Mouse (Mus musculus): ENCODE results near the gene Ms4a6d. TPM values are rescaled to one million over a fixed set of nuclear protein-coding genes. Genes with fewer than 3 reads are reported as not detected.

Ms4a6d gene
- 0.08 TPM for polyA plus RNA-seq (2012; fragmentation: generic; extraction: Trizol)

DNA sequence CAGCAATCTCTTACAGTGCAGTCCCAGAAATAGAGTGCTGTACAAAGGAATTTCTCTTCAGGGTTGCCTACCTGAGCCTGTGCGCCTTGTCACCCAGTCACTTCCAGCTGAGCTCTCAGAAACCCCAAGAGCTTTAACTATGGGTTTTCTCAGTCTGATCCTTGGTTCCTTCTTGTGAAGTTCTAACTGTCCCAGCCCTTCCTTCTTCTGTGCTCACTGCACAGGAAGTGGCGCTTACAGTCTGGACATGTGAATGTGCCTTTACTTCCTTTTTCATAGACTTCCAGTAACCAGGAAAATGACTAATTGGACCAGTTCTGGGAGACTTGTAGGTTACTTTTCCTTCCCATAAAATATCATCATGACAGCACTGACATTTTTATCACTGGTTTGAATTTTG, at the start of gene Ms4a6d:
TSS of gene Ms4a6d (minus strand) at position 247 of the 400 bp plus-strand sequence.
- TF ChIP-seq REST (IDR thresholded peaks at IDR 0.05; ENCODE audit: insufficient read depth, insufficient read length) (no peak), E2F4 (IDR thresholded peaks at IDR 0.05; ENCODE audit: insufficient read depth) (no peak), POLR2A (IDR thresholded peaks at IDR 0.05; ENCODE audit: insufficient read length, low read depth) (no peak), TCF3 (IDR thresholded peaks at IDR 0.05; ENCODE audit: insufficient read length, low read depth) (no peak), USF1 (IDR thresholded peaks at IDR 0.05; ENCODE audit: low read depth) (no peak), MAX (IDR thresholded peaks at IDR 0.05; ENCODE audit: low read depth) (no peak), CEBPB (IDR thresholded peaks at IDR 0.05; ENCODE audit: insufficient read depth, poor library complexity, severe bottlenecking) (no peak)
- Histone ChIP-seq H3K4me2 (ENCODE audit: low read depth) (no peak within 1 kb of the TSS), H3K36me3 (ENCODE audit: control insufficient read depth, insufficient read depth) (no peaks in the 10 kb centered on the region), H3K27me3 (ENCODE audit: control insufficient read depth, insufficient read depth, insufficient read length) (no peaks in the 10 kb centered on the region), H3K4me3 (no peak within 1 kb of the TSS), H3ac (ENCODE audit: control insufficient read depth, insufficient read length) (no peak within 1 kb of the TSS), H3K79me2 (ENCODE audit: control insufficient read depth, insufficient read depth) (no peaks in the 10 kb centered on the region)

DNA sequence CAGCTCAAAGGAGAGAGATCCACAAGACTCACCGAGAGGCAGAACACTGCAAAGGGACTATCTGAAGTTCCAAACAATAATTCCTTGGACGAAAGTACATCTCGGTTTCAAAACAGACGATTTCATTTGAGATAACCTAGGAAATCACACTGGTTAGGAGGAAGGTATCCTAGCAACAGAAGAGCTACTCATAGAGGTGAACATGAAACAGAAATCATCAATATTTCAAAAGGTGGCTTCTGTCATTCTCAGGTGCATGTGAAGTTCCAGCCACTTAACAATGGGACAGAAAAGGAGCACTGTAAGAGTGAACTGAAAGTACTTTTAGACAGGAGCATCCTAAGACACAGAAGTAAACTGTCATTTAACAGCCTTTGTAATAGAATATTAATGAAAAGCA, 44.9 kb upstream of the Ms4a6d start:
- no peak overlapping the region for H3ac ChIP-seq (ENCODE audit: control insufficient read depth, insufficient read length)
- TF ChIP-seq REST (IDR thresholded peaks at IDR 0.05; ENCODE audit: insufficient read depth, insufficient read length): no peak
- TF ChIP-seq POLR2AphosphoS2 (IDR thresholded peaks at IDR 0.05; ENCODE audit: insufficient read length, low read depth): no peak
- no peak for TF ChIP-seq MYOG (IDR thresholded peaks at IDR 0.05; ENCODE audit: control insufficient read depth in 1 of 3, insufficient read depth in 1 of 3, insufficient read length in 2 of 3, low read depth in 2 of 3)
- no peak for TF ChIP-seq TCF3 (IDR thresholded peaks at IDR 0.05; ENCODE audit: insufficient read length, low read depth)
- TF ChIP-seq MAX (IDR thresholded peaks at IDR 0.05; ENCODE audit: low read depth): no peak
- no peak for TF ChIP-seq E2F4 (IDR thresholded peaks at IDR 0.05; ENCODE audit: insufficient read depth)
- TF ChIP-seq TCF12 (IDR thresholded peaks at IDR 0.05; ENCODE audit: insufficient read depth, poor library complexity, severe bottlenecking): no peak
- no peak for TF ChIP-seq POLR2A (IDR thresholded peaks at IDR 0.05; ENCODE audit: insufficient read length, low read depth)
- no peak for TF ChIP-seq CEBPB (IDR thresholded peaks at IDR 0.05; ENCODE audit: insufficient read depth, poor library complexity, severe bottlenecking)
- TF ChIP-seq USF1 (IDR thresholded peaks at IDR 0.05; ENCODE audit: low read depth): no peak
- no peak for TF ChIP-seq SRF (IDR thresholded peaks at IDR 0.05; ENCODE audit: control insufficient read depth, insufficient read length, low read depth)
- no peak for TF ChIP-seq MYOD1 (IDR thresholded peaks at IDR 0.05; ENCODE audit: control insufficient read depth in 1 of 3, insufficient read length in 2 of 3, low read depth in 2 of 3)
- no peaks in the 10 kb centered on the region for H3K79me2 ChIP-seq (ENCODE audit: control insufficient read depth, insufficient read depth)
- no peak overlapping the region for H3K4me3 ChIP-seq
- no peaks in the 10 kb centered on the region for H3K27me3 ChIP-seq (ENCODE audit: control insufficient read depth, insufficient read depth, insufficient read length)
- no peak overlapping the region for H3K4me2 ChIP-seq (ENCODE audit: low read depth)
- no peaks in the 10 kb centered on the region for H3K36me3 ChIP-seq (ENCODE audit: control insufficient read depth, insufficient read depth)

- no peaks in the 10 kb centered on the region for H3K36me3 ChIP-seq (ENCODE audit: control insufficient read depth, insufficient read depth)
- no peaks in the 10 kb centered on the region for H3K27me3 ChIP-seq (ENCODE audit: control insufficient read depth, insufficient read depth, insufficient read length)
- no peak overlapping the region for H3K4me3 ChIP-seq
- TF ChIP-seq TCF12 (IDR thresholded peaks at IDR 0.05; ENCODE audit: insufficient read depth, poor library complexity, severe bottlenecking): no peak
- no peak for TF ChIP-seq MAX (IDR thresholded peaks at IDR 0.05; ENCODE audit: low read depth)
- TF ChIP-seq E2F4 (IDR thresholded peaks at IDR 0.05; ENCODE audit: insufficient read depth): no peak
- TF ChIP-seq TCF3 (IDR thresholded peaks at IDR 0.05; ENCODE audit: insufficient read length, low read depth): no peak
- TF ChIP-seq POLR2A (IDR thresholded peaks at IDR 0.05; ENCODE audit: insufficient read length, low read depth): no peak
- TF ChIP-seq MYOG (IDR thresholded peaks at IDR 0.05; ENCODE audit: control insufficient read depth in 1 of 3, insufficient read depth in 1 of 3, insufficient read length in 2 of 3, low read depth in 2 of 3): no peak
- no peak for TF ChIP-seq USF1 (IDR thresholded peaks at IDR 0.05; ENCODE audit: low read depth)
- no peak for TF ChIP-seq CEBPB (IDR thresholded peaks at IDR 0.05; ENCODE audit: insufficient read depth, poor library complexity, severe bottlenecking)
- no peak for TF ChIP-seq REST (IDR thresholded peaks at IDR 0.05; ENCODE audit: insufficient read depth, insufficient read length)
- TF ChIP-seq MYOD1 (IDR thresholded peaks at IDR 0.05; ENCODE audit: control insufficient read depth in 1 of 3, insufficient read length in 2 of 3, low read depth in 2 of 3): no peak
- no peak for TF ChIP-seq POLR2AphosphoS2 (IDR thresholded peaks at IDR 0.05; ENCODE audit: insufficient read length, low read depth)
- TF ChIP-seq SRF (IDR thresholded peaks at IDR 0.05; ENCODE audit: control insufficient read depth, insufficient read length, low read depth): no peak
- H3K79me2 ChIP-seq (ENCODE audit: control insufficient read depth, insufficient read depth): no peaks in the 10 kb centered on the region
- no peak overlapping the region for H3K4me2 ChIP-seq (ENCODE audit: low read depth)
- H3ac ChIP-seq (ENCODE audit: control insufficient read depth, insufficient read length): no peak overlapping the region
Observed at GRCm38 (mm10) chr19:11646166-11646565, 41.5 kb upstream of the Ms4a6d start.

- Histone ChIP-seq H3K4me2 (ENCODE audit: low read depth) (no peak within 1 kb of the TSS), H3K27me3 (ENCODE audit: control insufficient read depth, insufficient read depth, insufficient read length) (no peaks in the 10 kb centered on the region), H3K36me3 (ENCODE audit: control insufficient read depth, insufficient read depth) (no peaks in the 10 kb centered on the region), H3K79me2 (ENCODE audit: control insufficient read depth, insufficient read depth) (no peaks in the 10 kb centered on the region), H3K4me3 (no peak within 1 kb of the TSS), H3ac (ENCODE audit: control insufficient read depth, insufficient read length) (no peak within 1 kb of the TSS)
- TF ChIP-seq POLR2AphosphoS2 (IDR thresholded peaks at IDR 0.05; ENCODE audit: insufficient read length, low read depth) (no peak), REST (IDR thresholded peaks at IDR 0.05; ENCODE audit: insufficient read depth, insufficient read length) (no peak), CEBPB (IDR thresholded peaks at IDR 0.05; ENCODE audit: insufficient read depth, poor library complexity, severe bottlenecking) (no peak)
Observed at GRCm38 (mm10) chr19:11640732-11641131, 36.1 kb upstream of the Ms4a6d start, which contains the start of gene Ms4a3. Gene Ms4a3 (minus strand): TSS chr19:11640851.

- no peaks in the 10 kb centered on the region for H3K27me3 ChIP-seq (ENCODE audit: control insufficient read depth, insufficient read depth, insufficient read length)
- H3ac ChIP-seq (ENCODE audit: control insufficient read depth, insufficient read length): no peak overlapping the region
Observed at GRCm38 (mm10) chr19:11639038-11639437, 34.4 kb upstream of the Ms4a6d start.

More at GRCm38 (mm10) chr19:11639038-11639437, 34.4 kb upstream of the Ms4a6d start:
- no peak overlapping the region for H3K4me3 ChIP-seq
- TF ChIP-seq MAX (IDR thresholded peaks at IDR 0.05; ENCODE audit: low read depth): no peak
- no peaks in the 10 kb centered on the region for H3K79me2 ChIP-seq (ENCODE audit: control insufficient read depth, insufficient read depth)
- no peak overlapping the region for H3K4me2 ChIP-seq (ENCODE audit: low read depth)
- no peaks in the 10 kb centered on the region for H3K36me3 ChIP-seq (ENCODE audit: control insufficient read depth, insufficient read depth)
